Mouse (Mus musculus) forebrain, embryonic 15.5 days (tissue): ENCODE data around the gene Atl2. TPM values are rescaled to one million over a fixed set of nuclear protein-coding genes. Genes with fewer than 3 reads are reported as not detected.

ENCODE experiments used
- ATAC-seq: fragments of 200-750 bp; cut with Nextera tagmentation; replicated peaks from 2 replicates; pipeline ENCODE4 v1.8.0; 2017; ENCODE audit warnings: mild to moderate bottlenecking, moderate TSS enrichment, moderate library complexity
- H3K27ac ChIP-seq: fragments of 300-500 bp; sonication (generic); replicated peaks from 2 replicates; pipeline ENCODE4 v1.5.1; 2015; ENCODE audit warnings: mild to moderate bottlenecking, inconsistent platforms
- H3K27me3 ChIP-seq: fragments of 300-500 bp; sonication (generic); 2 replicates; pipeline ENCODE4 v1.6.1; 2015; ENCODE audit warnings: inconsistent platforms
- H3K36me3 ChIP-seq: fragments of 300-500 bp; sonication (generic); 2 replicates; pipeline ENCODE4 v1.6.1; 2015; ENCODE audit warnings: mild to moderate bottlenecking, inconsistent platforms
- H3K4me1 ChIP-seq: fragments of 300-500 bp; sonication (generic); 2 replicates; pipeline ENCODE4 v1.6.1; 2015; ENCODE audit warnings: inconsistent platforms
- H3K4me2 ChIP-seq: fragments of 300-500 bp; sonication (generic); replicated peaks from 2 replicates; pipeline ENCODE4 v1.6.1; 2015; ENCODE audit warnings: mild to moderate bottlenecking, inconsistent platforms
- H3K4me3 ChIP-seq: fragments of 300-500 bp; sonication (generic); 2 replicates; pipeline ENCODE4 v1.5.1; 2015; ENCODE audit warnings: mild to moderate bottlenecking, inconsistent platforms
- H3K9ac ChIP-seq: fragments of 300-500 bp; sonication (generic); replicated peaks from 2 replicates; pipeline ENCODE4 v1.6.1; 2015; ENCODE audit warnings: mild to moderate bottlenecking, inconsistent platforms
- H3K9me3 ChIP-seq: fragments of 300-500 bp; sonication (generic); 2 replicates; pipeline ENCODE4 v1.6.1; 2016; ENCODE audit warnings: inconsistent platforms
- WGBS: fragments of 180-500 bp; shearing (Covaris S2); methylation state at CpG from one replicate; pipeline ENCODE4 v1.1.7; 2015; ENCODE audit warnings: mixed read lengths; 5-methylcytosine and 5-hydroxymethylcytosine counted together
- polyA plus RNA-seq: library from polyadenylated mRNA; unstranded; fragments of >200 nt; fragmentation: Nextera tagmentation; extraction: Ambion mirVana; gene quantifications from 2 replicates; pipeline ENCODE4 v1.2.1, GENCODE M21; 2015

Atl2 gene
- polyA plus RNA-seq, 1 experiment from 2014 or later = 35.4 TPM

DNA sequence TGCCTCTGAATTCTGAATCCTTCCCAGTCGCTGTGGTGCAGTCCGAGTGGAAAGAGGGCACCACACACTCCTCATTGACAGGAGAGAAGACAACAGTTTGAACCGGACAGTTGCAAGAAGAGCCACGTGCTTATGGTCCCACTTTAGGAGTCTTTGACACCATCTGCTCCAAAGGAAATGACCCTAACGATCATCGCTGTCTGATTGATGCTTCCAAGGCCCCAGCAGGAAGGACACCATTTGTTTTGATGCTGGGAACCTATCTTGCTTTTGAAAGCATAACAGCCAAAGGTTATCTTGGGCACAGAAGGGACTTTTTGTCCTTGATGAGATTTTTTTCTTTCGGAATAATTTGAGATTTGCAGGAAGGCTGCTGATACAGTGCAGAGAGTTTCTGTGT, 58.9 kb downstream of the Atl2 start:
- 81% methylated on average over 7 of the region's 7 CpGs for WGBS

DNA sequence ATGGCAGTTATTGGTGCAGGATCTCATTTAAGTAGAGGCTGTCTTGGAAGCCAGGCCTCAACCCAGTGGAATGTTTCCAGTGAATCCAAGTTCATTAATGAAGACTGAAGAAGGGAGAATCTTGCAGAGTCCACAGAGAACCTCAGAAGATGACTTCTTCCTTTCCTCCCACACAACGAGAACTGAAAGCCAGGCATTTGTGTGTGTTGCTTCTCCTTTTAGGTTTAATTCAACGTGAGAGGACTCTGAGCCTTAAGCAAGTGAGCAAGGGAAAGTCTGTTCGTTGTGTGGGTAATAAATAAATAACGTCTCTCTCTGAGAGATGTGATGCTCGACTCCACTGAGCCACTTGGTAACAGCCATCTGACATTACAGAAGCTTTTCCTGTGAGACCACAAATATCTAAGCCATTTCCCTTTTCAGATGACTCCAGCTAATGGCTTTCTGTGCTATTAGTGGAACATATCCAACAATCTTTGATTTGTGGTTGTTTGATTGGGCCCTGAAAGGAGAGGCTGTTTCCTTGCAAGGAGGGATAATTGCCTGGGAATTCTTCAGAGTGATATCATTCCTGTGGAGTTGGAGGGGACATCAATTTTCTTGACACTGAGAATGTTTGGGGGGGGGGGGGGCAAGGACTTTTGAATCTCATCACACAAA, 60.1 kb downstream of the Atl2 start:
- no peak for ATAC-seq
- Histone ChIP-seq H3K36me3 (no peaks in the 10 kb centered on the region), H3K27ac (no peak overlapping the region), H3K9ac (no peak overlapping the region), H3K27me3 (no peaks in the 10 kb centered on the region), H3K4me1 (no peaks in the 10 kb centered on the region), H3K9me3 (no peaks in the 10 kb centered on the region), H3K4me2 (no peak overlapping the region), H3K4me3 (no peak overlapping the region)
- WGBS = 75% methylated on average over 5 of the region's 5 CpGs

More for the DNA sequence above, 58.9 kb downstream of the Atl2 start:
- Histone ChIP-seq H3K4me3 (no peak overlapping the region), H3K9ac (no peak overlapping the region), H3K4me2 (no peak overlapping the region), H3K27me3 (no peaks in the 10 kb centered on the region), H3K27ac (no peak overlapping the region), H3K36me3 (no peaks in the 10 kb centered on the region), H3K9me3 (no peaks in the 10 kb centered on the region), H3K4me1 (no peaks in the 10 kb centered on the region)
- ATAC-seq = no peak

DNA sequence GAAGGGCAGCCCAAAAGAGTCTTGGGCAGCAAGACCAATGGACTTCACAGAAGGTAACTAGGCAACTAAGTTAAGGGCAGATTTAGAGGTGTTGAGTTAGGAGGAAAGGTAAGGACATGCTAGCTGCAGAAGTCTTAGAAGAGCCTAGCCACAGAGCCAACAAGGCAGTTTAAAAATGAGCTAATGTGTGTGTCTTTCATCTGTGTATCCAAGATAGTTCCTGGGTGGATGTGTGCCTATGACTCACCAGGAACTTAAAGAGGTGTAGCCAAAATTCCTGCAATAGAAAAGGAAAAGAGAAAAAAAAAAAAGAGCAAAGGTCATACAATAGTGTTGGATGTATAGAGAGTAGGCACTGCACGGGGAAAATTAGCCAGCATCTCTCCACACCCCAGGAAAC, 63.6 kb downstream of the Atl2 start:
- Histone ChIP-seq H3K9ac (no peak overlapping the region), H3K27me3 (no peaks in the 10 kb centered on the region), H3K4me1 (no peaks in the 10 kb centered on the region), H3K4me2 (no peak overlapping the region), H3K36me3 (no peaks in the 10 kb centered on the region), H3K9me3 (no peaks in the 10 kb centered on the region), H3K27ac (no peak overlapping the region), H3K4me3 (no peak overlapping the region)
- WGBS = 38% methylated on average over 1 of the region's 1 CpGs
- ATAC-seq = no peak

DNA sequence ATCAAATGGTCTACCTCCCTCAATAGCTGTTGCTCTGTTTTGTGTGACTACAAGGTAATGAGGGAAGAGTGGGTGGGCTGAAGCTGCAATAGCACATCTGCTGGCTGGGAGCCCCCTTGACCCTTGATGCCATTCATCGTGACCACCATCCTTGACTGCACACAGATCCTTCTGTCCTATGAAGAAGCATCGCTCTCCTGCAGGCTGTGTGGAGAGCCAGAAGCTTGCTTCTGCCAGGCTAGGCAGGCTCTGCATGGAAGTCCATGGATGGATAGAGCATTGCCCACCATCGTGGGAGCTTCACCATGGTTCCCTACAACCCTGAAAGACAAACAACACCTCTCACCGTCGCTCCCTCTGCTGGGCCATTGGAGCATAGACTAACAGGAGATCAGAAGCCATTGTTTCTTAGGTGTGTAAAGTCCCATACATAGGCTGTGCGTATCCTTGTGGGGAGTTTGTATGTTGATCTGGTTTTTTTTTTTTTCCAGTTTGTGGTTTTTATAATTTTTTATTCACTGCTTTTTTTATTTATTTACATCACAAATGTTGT, 69.4 kb downstream of the Atl2 start:
- Histone ChIP-seq H3K27ac (no peak overlapping the region), H3K4me1 (no peaks in the 10 kb centered on the region), H3K9ac (no peak overlapping the region), H3K4me3 (no peak overlapping the region), H3K4me2 (no peak overlapping the region), H3K9me3 (no peaks in the 10 kb centered on the region), H3K27me3 (no peaks in the 10 kb centered on the region), H3K36me3 (no peaks in the 10 kb centered on the region)
- 77% methylated on average over 6 of the region's 6 CpGs for WGBS
- no peak for ATAC-seq

DNA sequence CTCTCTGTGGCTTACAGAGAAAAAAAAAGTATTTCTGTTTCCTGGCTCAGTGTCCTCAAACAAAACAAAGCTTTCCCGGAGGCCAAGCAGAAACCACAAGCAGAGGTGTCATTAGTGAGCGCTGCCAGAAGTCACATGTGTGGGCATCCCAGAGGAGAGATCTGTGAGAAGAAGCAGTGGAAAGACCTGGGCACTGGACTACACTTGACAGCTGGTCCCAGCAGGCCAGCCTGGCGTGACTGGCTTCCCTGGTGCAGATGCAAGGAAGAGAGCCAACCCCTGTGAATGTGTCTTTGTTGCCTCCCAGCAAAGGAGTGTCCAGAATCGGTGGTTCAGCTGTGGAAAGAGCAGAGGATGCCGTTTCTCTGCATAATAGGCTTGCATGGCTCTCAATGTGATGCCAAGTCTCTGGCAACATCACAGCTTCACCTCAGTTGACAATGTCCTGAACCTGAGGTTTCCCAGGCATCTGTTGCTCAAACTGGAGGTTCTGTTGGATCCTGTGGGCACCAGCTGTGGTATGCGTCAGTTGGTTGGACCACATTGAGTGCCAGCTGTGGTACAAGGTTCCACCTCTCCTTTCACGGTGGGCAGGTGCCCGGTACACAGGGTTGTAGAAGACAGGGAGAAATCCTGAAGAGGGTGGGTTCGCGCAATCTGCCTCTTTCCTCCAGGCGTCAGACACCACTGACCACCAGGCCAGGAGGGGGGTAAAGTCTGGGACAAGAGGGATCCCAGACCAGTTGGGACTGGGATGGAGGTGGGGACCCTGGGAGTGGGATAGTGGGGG, 70.5 kb downstream of the Atl2 start:
- H3K36me3 ChIP-seq = no peaks in the 10 kb centered on the region
- no peaks in the 10 kb centered on the region for H3K4me1 ChIP-seq
- no peak overlapping the region for H3K27ac ChIP-seq
- 76% methylated on average over 11 of the region's 11 CpGs for WGBS
- no peaks in the 10 kb centered on the region for H3K27me3 ChIP-seq
- H3K9ac ChIP-seq = no peak overlapping the region
- peak; percentile 41 for ATAC-seq
- no peaks in the 10 kb centered on the region for H3K9me3 ChIP-seq
- no peak overlapping the region for H3K4me2 ChIP-seq
- no peak overlapping the region for H3K4me3 ChIP-seq

DNA sequence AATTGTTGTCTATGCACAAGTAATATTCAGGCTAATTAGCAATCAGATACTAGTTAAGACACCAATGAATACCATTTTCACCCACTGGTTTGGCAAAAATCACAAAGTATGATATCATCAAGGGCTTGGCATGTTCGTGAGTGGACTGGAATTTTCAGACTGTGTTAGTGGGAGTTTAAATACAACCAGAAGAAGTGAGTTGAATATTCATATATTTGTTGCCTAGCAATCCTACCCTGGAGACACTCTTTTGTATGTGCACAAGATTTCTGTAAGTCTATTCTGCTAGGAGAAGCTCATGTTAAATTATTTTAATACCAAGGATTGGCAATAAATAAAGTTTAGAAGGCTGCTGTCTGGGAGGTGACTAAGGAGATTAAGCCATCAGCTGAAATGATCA, 71.5 kb downstream of the Atl2 start:
- no peaks in the 10 kb centered on the region for H3K9me3 ChIP-seq
- WGBS = 57% methylated on average over 1 of the region's 1 CpGs
- no peak overlapping the region for H3K9ac ChIP-seq
- no peak overlapping the region for H3K4me2 ChIP-seq
- no peaks in the 10 kb centered on the region for H3K4me1 ChIP-seq
- H3K36me3 ChIP-seq = no peaks in the 10 kb centered on the region
- H3K27ac ChIP-seq = no peak overlapping the region
- ATAC-seq = no peak
- no peaks in the 10 kb centered on the region for H3K27me3 ChIP-seq
- H3K4me3 ChIP-seq = no peak overlapping the region

DNA sequence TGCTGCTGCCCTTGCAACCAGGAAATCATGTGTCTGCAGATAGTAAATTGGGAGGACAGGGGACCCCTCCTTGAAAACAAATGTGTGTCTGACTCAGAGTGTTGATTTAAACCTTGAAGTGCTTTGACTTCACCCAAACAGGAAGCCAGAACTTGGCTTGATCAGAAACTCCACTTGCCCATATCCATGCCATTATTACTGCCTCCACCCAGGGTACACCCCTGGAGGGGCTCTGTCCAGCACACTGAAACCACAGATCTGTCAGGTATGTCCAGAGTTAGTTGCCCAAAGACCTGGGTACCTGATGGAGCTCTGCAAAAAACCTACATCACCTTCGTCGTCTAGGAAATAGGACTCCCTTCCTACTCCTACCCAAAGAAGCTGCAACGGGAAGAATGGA, 77.0 kb downstream of the Atl2 start:
- Histone ChIP-seq H3K4me2 (no peak overlapping the region), H3K27ac (no peak overlapping the region), H3K9me3 (no peaks in the 10 kb centered on the region), H3K4me1 (no peaks in the 10 kb centered on the region), H3K27me3 (no peaks in the 10 kb centered on the region), H3K9ac (no peak overlapping the region), H3K4me3 (no peak overlapping the region), H3K36me3 (no peaks in the 10 kb centered on the region)
- ATAC-seq = no peak
- 30% methylated on average over 3 of the region's 3 CpGs for WGBS

DNA sequence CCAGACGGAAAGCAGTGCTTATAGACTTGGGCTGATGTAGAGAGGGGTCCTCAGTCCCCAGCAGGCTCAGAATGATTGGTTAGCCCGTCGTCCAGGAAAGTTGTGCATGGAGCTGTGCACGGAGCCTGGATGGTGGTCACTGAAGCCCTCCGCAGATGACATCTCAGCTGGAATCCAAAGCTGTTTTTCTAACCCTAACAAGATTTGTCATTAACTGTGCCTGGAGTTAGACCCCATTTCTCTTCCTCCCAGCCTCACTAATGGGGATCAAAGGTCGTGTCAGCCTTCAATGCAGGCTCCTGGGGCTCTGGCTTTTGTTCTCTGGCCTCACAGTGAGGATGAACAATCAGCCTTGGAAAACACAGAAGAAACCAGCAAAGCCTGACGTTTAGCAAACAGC, 77.9 kb downstream of the Atl2 start:
- H3K27me3 ChIP-seq = no peaks in the 10 kb centered on the region
- ATAC-seq = no peak
- H3K9me3 ChIP-seq = no peaks in the 10 kb centered on the region

DNA sequence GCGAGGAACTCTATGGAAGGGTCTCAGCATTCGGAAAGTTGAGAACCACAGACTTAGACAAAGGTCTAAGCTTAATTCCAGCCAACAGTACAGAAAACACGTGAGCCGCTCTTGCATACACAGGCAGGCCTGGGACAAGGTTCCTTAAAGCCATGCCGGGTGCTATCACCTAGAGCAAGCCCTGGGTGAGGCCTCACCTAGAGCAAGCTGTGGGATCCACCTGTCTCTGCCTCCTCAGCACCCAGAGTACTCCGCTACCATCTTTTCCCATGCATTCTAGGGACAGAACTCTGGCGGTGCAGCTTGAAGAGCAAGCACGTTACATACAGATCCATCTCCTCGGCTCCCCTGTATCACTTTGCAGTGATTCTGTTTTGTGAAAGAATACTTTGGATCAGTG, 78.4 kb downstream of the Atl2 start:
- H3K9me3 ChIP-seq = no peaks in the 10 kb centered on the region
- no peak for ATAC-seq
- H3K27me3 ChIP-seq = no peaks in the 10 kb centered on the region
- no peak overlapping the region for H3K4me2 ChIP-seq
- no peak overlapping the region for H3K27ac ChIP-seq
- H3K9ac ChIP-seq = no peak overlapping the region
- 46% methylated on average over 9 of the region's 9 CpGs for WGBS
- no peak overlapping the region for H3K4me3 ChIP-seq
- H3K4me1 ChIP-seq = no peaks in the 10 kb centered on the region
- H3K36me3 ChIP-seq = no peaks in the 10 kb centered on the region

More for the DNA sequence above, 77.9 kb downstream of the Atl2 start:
- Histone ChIP-seq H3K4me3 (no peak overlapping the region), H3K36me3 (no peaks in the 10 kb centered on the region), H3K27ac (no peak overlapping the region), H3K9ac (no peak overlapping the region), H3K4me2 (no peak overlapping the region), H3K4me1 (no peaks in the 10 kb centered on the region)
- WGBS = 3% methylated on average over 7 of the region's 7 CpGs

DNA sequence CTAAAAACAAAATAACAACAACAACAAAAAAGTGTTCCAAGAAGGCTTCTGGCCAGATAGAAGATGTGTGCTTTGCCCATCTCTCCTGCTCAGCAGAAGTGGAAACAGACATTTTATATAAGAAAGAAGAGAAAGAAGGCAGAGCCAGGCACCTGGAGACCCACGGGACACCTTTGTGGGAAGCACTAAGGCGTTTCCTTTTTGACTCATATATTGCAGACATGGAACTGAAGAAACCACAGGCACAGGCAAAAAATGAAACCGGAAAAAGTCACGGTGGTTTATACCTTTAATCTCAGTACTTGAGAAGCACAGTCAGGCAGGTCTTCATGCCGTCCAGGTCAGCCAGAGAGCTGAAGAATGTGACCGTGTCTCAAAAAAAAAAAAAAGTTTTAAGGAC, 79.0 kb downstream of the Atl2 start:
- WGBS = 81% methylated on average over 6 of the region's 6 CpGs
- no peaks in the 10 kb centered on the region for H3K27me3 ChIP-seq
- no peak overlapping the region for H3K9ac ChIP-seq

DNA sequence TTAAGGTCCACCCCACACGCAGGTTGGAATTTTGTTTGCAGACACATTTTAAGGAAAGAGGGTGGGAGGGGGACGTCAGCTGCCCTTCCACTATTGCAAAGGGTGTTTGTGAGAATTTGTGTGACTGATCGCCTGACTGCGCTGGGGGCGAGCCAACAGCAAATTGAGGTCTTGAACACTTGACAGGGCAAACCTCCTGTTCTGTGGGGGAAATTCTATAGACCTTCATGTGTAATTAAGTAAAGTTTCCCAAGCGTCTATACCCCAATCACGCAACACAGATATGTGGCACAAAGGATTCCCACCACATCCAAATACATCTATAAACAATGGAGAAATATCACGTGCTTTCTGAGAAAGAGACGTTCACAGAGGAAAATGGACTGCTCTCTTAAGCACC, 85.5 kb downstream of the Atl2 start:
- Histone ChIP-seq H3K9me3 (no peaks in the 10 kb centered on the region), H3K4me1 (no peaks in the 10 kb centered on the region), H3K27me3 (no peaks in the 10 kb centered on the region), H3K4me3 (no peak overlapping the region), H3K27ac (no peak overlapping the region), H3K9ac (no peak overlapping the region), H3K4me2 (no peak overlapping the region), H3K36me3 (no peaks in the 10 kb centered on the region)
- ATAC-seq = 0 out of 2 replicates have a peak, but pooled peaks have one; percentile 11
- 73% methylated on average over 9 of the region's 9 CpGs for WGBS

More for the DNA sequence above, 79.0 kb downstream of the Atl2 start:
- no peak for ATAC-seq
- Histone ChIP-seq H3K4me1 (no peaks in the 10 kb centered on the region), H3K36me3 (no peaks in the 10 kb centered on the region), H3K4me2 (no peak overlapping the region), H3K27ac (no peak overlapping the region), H3K4me3 (no peak overlapping the region), H3K9me3 (no peaks in the 10 kb centered on the region)

DNA sequence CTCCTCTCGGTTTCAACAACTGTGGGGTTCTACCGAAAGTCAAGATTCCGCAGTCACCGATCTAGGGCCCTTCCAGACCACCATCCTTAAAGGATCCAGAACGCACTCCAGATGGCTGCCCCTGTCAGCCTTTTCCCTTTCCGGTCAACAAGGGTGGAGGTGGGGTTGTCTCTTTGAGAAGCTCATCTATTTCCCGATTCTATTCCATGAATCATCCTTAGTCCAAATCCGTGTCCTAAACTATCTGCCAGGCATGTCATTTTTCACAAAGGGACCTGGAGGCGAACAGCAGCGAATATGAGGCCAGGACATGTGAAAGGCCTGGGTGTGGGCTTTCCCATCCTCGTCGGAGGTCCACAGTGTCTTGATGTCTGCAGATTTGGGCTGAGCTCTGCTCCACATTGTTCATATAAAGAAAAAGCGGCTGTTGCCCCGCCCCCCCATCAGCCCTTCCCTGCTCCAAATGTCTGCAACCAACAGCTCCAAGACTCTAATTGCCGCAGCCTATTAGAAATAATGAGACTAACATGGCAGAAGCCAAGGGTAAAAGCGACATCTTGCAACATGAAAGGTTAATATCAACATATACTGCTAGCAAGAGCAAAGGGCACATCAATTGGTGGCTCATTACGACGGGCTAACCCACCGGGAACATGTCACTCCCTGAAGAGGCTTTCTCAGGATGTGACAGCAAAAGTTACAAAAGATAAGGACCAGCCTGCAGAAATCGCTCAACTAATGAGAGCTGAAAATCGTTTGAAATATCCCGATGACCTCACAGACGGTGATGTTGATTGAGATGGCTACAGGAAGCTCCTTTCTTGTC, 86.2 kb downstream of the Atl2 start:
- H3K27me3 ChIP-seq = no peaks in the 10 kb centered on the region
- ATAC-seq = peak; percentile 48; the same call in 1 of the 2 replicates
- no peak overlapping the region for H3K27ac ChIP-seq
- H3K4me3 ChIP-seq = no peak overlapping the region
- no peaks in the 10 kb centered on the region for H3K36me3 ChIP-seq
- no peak overlapping the region for H3K9ac ChIP-seq
- H3K9me3 ChIP-seq = no peaks in the 10 kb centered on the region
- WGBS = 64% methylated on average over 23 of the region's 23 CpGs
- no peaks in the 10 kb centered on the region for H3K4me1 ChIP-seq
- H3K4me2 ChIP-seq = no peak overlapping the region
